Mouse (Mus musculus): Measurements from ENCODE around the gene Snap25. TPM values are rescaled to one million over a fixed set of nuclear protein-coding genes. Genes with fewer than 3 reads are reported as not detected.

Gene Snap25
- total RNA-seq, 2 experiments from 2014 or later: not detected

GRCm38 (mm10) chr2:136802076-136802475, 88.8 kb downstream of the Snap25 start:
- no peak for ATAC-seq (replicated peaks; ENCODE audit: low FRiP score, poor library complexity, severe bottlenecking)

GRCm38 (mm10) chr2:136803142-136803541, 89.9 kb downstream of the Snap25 start:
- no peak for ATAC-seq (replicated peaks; ENCODE audit: low FRiP score, poor library complexity, severe bottlenecking)

GRCm38 (mm10) chr2:136807992-136808726, 94.9 kb downstream of the Snap25 start:
- ATAC-seq (replicated peaks; ENCODE audit: low FRiP score, poor library complexity, severe bottlenecking): no peak

- no peak for ATAC-seq (replicated peaks; ENCODE audit: low FRiP score, poor library complexity, severe bottlenecking)
Measured at GRCm38 (mm10) chr2:136811331-136811730, 98.1 kb downstream of the Snap25 start.

- ATAC-seq (replicated peaks; ENCODE audit: low FRiP score, poor library complexity, severe bottlenecking): no peak
Measured at GRCm38 (mm10) chr2:136816717-136817400, 103.6 kb downstream of the Snap25 start.

- ATAC-seq (replicated peaks; ENCODE audit: low FRiP score, poor library complexity, severe bottlenecking): no peak
Measured at GRCm38 (mm10) chr2:136823751-136824716, 110.8 kb downstream of the Snap25 start.

GRCm38 (mm10) chr2:136827612-136828011, 114.4 kb downstream of the Snap25 start:
- no peak for ATAC-seq (replicated peaks; ENCODE audit: low FRiP score, poor library complexity, severe bottlenecking)

Other genes with a start within 250 kb of the Snap25 start
- not detected in 2 replicates for gene Ankef1, start 211.5 kb upstream of the Snap25 start, total RNA-seq (2015; ENCODE audit: low replicate concordance)
- gene Ankef1, start 211.5 kb upstream of the Snap25 start, total RNA-seq (2017; ENCODE audit: low replicate concordance): 0.26 TPM in 1 of 2 replicates, not detected in the other
- not detected in 2 replicates for gene AL731706.2, start 172.2 kb downstream of the Snap25 start, total RNA-seq (2015; ENCODE audit: low replicate concordance)
- gene AL731706.2, start 172.2 kb downstream of the Snap25 start, total RNA-seq (2017; ENCODE audit: low replicate concordance): not detected in 2 replicates
- 7.1 and 7.5 TPM in 2 replicates for gene Slx4ip, start 177.8 kb downstream of the Snap25 start, total RNA-seq (2015; ENCODE audit: low replicate concordance)
- gene Slx4ip, start 177.8 kb downstream of the Snap25 start, total RNA-seq (2017; ENCODE audit: low replicate concordance): 7.5 and 11.3 TPM in 2 replicates
- 3.6 TPM in 1 of 2 replicates, not detected in the other for gene AL731706.1, start 177.9 kb downstream of the Snap25 start, total RNA-seq (2015; ENCODE audit: low replicate concordance)
- gene AL731706.1, start 177.9 kb downstream of the Snap25 start, total RNA-seq (2017; ENCODE audit: low replicate concordance): 2.4 TPM in 1 of 2 replicates, not detected in the other
- gene Mkks, start 177.9 kb downstream of the Snap25 start, total RNA-seq (2015; ENCODE audit: low replicate concordance): 4.2 TPM in 2 replicates
- 1.2 and 7.0 TPM in 2 replicates for gene Mkks, start 177.9 kb downstream of the Snap25 start, total RNA-seq (2017; ENCODE audit: low replicate concordance)

All from erythroblast, adult 5-6 weeks (primary cell).